Mouse (Mus musculus): ENCODE measurements around the gene Dspp. TPM values are rescaled to one million over a fixed set of nuclear protein-coding genes. Genes with fewer than 3 reads are reported as not detected.

Gene Dspp
- polyA plus RNA-seq, 1 experiment from 2014 or later = not detected

- WGBS = 85% methylated on average over 3 of the region's 3 CpGs
- no peaks in the 10 kb centered on the region for H3K9me3 ChIP-seq (ENCODE audit: control insufficient read depth, low read length)
Measured at GRCm38 (mm10) chr5:104224299-104224698, 53.8 kb downstream of the Dspp start.

GRCm38 (mm10) chr5:104224750-104225149, 54.2 kb downstream of the Dspp start:
- Histone ChIP-seq H3K9me3 (ENCODE audit: control insufficient read depth, low read length) (no peaks in the 10 kb centered on the region), H3K27me3 (ENCODE audit: control insufficient read depth, insufficient read depth, low read length) (no peaks in the 10 kb centered on the region), H3K4me3 (ENCODE audit: low read depth, low read length) (no peak overlapping the region), H3K9ac (ENCODE audit: low read depth, low read length) (no peak overlapping the region), H3K4me2 (replicated peaks; ENCODE audit: low read depth, low read length) (no peak overlapping the region), H3K4me1 (replicated peaks; ENCODE audit: control insufficient read depth, insufficient read depth, low read length) (no peaks in the 10 kb centered on the region), H3K27ac (ENCODE audit: low read depth, low read length) (no peak overlapping the region), H3K36me3 (ENCODE audit: control insufficient read depth, insufficient read depth, low read length) (no peaks in the 10 kb centered on the region)
- DNase-seq (ENCODE audit: low spot score) (no peak), ATAC-seq (ENCODE audit: low FRiP score) (no peak)

More at GRCm38 (mm10) chr5:104224299-104224698, 53.8 kb downstream of the Dspp start:
- Histone ChIP-seq H3K4me2 (replicated peaks; ENCODE audit: low read depth, low read length) (no peak overlapping the region), H3K27me3 (ENCODE audit: control insufficient read depth, insufficient read depth, low read length) (no peaks in the 10 kb centered on the region), H3K4me1 (replicated peaks; ENCODE audit: control insufficient read depth, insufficient read depth, low read length) (no peaks in the 10 kb centered on the region), H3K9ac (ENCODE audit: low read depth, low read length) (no peak overlapping the region), H3K4me3 (ENCODE audit: low read depth, low read length) (no peak overlapping the region), H3K27ac (ENCODE audit: low read depth, low read length) (no peak overlapping the region), H3K36me3 (ENCODE audit: control insufficient read depth, insufficient read depth, low read length) (no peaks in the 10 kb centered on the region)
- ATAC-seq (ENCODE audit: low FRiP score) (no peak), DNase-seq (ENCODE audit: low spot score) (no peak)

GRCm38 (mm10) chr5:104228497-104228896, 58.0 kb downstream of the Dspp start:
- no peak for DNase-seq (ENCODE audit: low spot score)
- no peak for ATAC-seq (ENCODE audit: low FRiP score)

More at GRCm38 (mm10) chr5:104228497-104228896, 58.0 kb downstream of the Dspp start:
- H3K27me3 ChIP-seq (ENCODE audit: control insufficient read depth, insufficient read depth, low read length) = no peaks in the 10 kb centered on the region
- no peak overlapping the region for H3K27ac ChIP-seq (ENCODE audit: low read depth, low read length)
- no peaks in the 10 kb centered on the region for H3K9me3 ChIP-seq (ENCODE audit: control insufficient read depth, low read length)
- WGBS = 27% methylated on average over 1 of the region's 1 CpGs
- no peak overlapping the region for H3K4me3 ChIP-seq (ENCODE audit: low read depth, low read length)
- H3K4me1 ChIP-seq (replicated peaks; ENCODE audit: control insufficient read depth, insufficient read depth, low read length) = no peaks in the 10 kb centered on the region
- no peaks in the 10 kb centered on the region for H3K36me3 ChIP-seq (ENCODE audit: control insufficient read depth, insufficient read depth, low read length)
- no peak overlapping the region for H3K9ac ChIP-seq (ENCODE audit: low read depth, low read length)
- H3K4me2 ChIP-seq (replicated peaks; ENCODE audit: low read depth, low read length) = no peak overlapping the region

Other genes starting within 250 kb of the Dspp start
- not detected in 2 replicates for gene Hsd17b13, start 193.3 kb upstream of the Dspp start, polyA plus RNA-seq (2014; fragmentation: Nextera tagmentation; extraction: Ambion mirVana)
- 1.3 and 1.5 TPM in 2 replicates for gene Hsd17b11, start 148.8 kb upstream of the Dspp start, polyA plus RNA-seq (2014; fragmentation: Nextera tagmentation; extraction: Ambion mirVana)
- 65.1 and 68.2 TPM in 2 replicates for gene Nudt9, start 124.4 kb upstream of the Dspp start, polyA plus RNA-seq (2014; fragmentation: Nextera tagmentation; extraction: Ambion mirVana)
- not detected in 2 replicates for gene Gm17660, start 93.1 kb upstream of the Dspp start, polyA plus RNA-seq (2014; fragmentation: Nextera tagmentation; extraction: Ambion mirVana)
- gene Sparcl1, start 57.0 kb upstream of the Dspp start, polyA plus RNA-seq (2014; fragmentation: Nextera tagmentation; extraction: Ambion mirVana) = 61.5 and 61.9 TPM in 2 replicates
- 0.40 and 0.60 TPM in 2 replicates for gene Dmp1, start 31.9 kb downstream of the Dspp start, polyA plus RNA-seq (2014; fragmentation: Nextera tagmentation; extraction: Ambion mirVana)
- 0.11 TPM in 1 of 2 replicates, not detected in the other for gene Ibsp, start 128.5 kb downstream of the Dspp start, polyA plus RNA-seq (2014; fragmentation: Nextera tagmentation; extraction: Ambion mirVana)
- gene Mepe, start 154.6 kb downstream of the Dspp start, polyA plus RNA-seq (2014; fragmentation: Nextera tagmentation; extraction: Ambion mirVana) = not detected in 2 replicates

All from hindbrain, embryonic 11.5 days (tissue).